27 mouse cellular contexts compared by ENCODE assay signal in genomic region chr2:79797444-79797843, GRCm38 (mm10).
DNase-seq lines count a peak whose midpoint lies in the region; ATAC-seq lines count a peak whose summit lies in the region.
"Had no signal": no experiment of that assay in that cellular context is flagged by ENCODE, and none has a peak within 500 bp of the region (broad histone marks: within the 10 kb centered on the region; RNA-seq: fewer than 3 reads in every experiment).

No protein-coding gene starts in this region.

- WGBS in midbrain, embryonic 10.5 days: 68% methylated on average over 2 of the region's 2 CpGs
- WGBS in midbrain, embryonic 15.5 days: 79% methylated on average over 2 of the region's 2 CpGs
- 47% methylated on average over 2 of the region's 2 CpGs for WGBS in embryonic facial prominence, embryonic 10.5 days
- WGBS in kidney, embryonic 15.5 days: 67% methylated on average over 2 of the region's 2 CpGs

- no peaks in the 10 kb centered on the region for H3K27me3 ChIP-seq in midbrain, embryonic 10.5 days (ENCODE audit: low read depth, poor library complexity, severe bottlenecking)
- no peaks in the 10 kb centered on the region for H3K27me3 ChIP-seq in midbrain, embryonic 15.5 days (replicated peaks)
- no peaks in the 10 kb centered on the region for H3K27me3 ChIP-seq in embryonic facial prominence, embryonic 10.5 days (replicated peaks; ENCODE audit: low read depth, poor library complexity, severe bottlenecking)
- H3K27me3 ChIP-seq in kidney, embryonic 15.5 days: no peaks in the 10 kb centered on the region
- H3K27me3 ChIP-seq: CH12.LX; embryonic facial prominence, embryonic 13.5 days; embryonic facial prominence, embryonic 15.5 days; forebrain, embryonic 12.5 days had no signal

- H3K27ac ChIP-seq in midbrain, embryonic 10.5 days (replicated peaks): peak overlapping the region; percentile 49; the same call in 1 of the 2 replicates
- no peak overlapping the region for H3K27ac ChIP-seq in midbrain, embryonic 15.5 days
- H3K27ac ChIP-seq in embryonic facial prominence, embryonic 10.5 days (replicated peaks): peak overlapping the region; percentile 35; the same call in 1 of the 2 replicates
- H3K27ac ChIP-seq in kidney, embryonic 15.5 days: no peak overlapping the region
- H3K27ac ChIP-seq: embryonic facial prominence, embryonic 13.5 days; embryonic facial prominence, embryonic 15.5 days; forebrain, embryonic 10.5 days; forebrain, embryonic 12.5 days had no signal

- peak; percentile 6 for DNase-seq in adrenal gland, adult 2 months
- no peak for DNase-seq in adrenal gland, postnatal 4 days (ENCODE audit: low spot score in 2 of 2)
- peak; percentile 53 for DNase-seq in embryo, embryonic 10 days (ENCODE audit: low spot score)
- no peak for DNase-seq in embryo, embryonic 9.5 days (ENCODE audit: extremely low spot score)
- DNase-seq in midbrain, embryonic 10.5 days (ENCODE audit: low spot score): no peak
- DNase-seq in embryonic facial prominence, embryonic 10.5 days (ENCODE audit: low spot score): no peak
- DNase-seq: adrenal gland, postnatal 10 days; B cell, adult 2 months; cerebellum, adult 11-12 months; cerebellum, adult 2 months; cerebellum, adult 9-10 months; cerebellum, postnatal 10 days; cerebellum, postnatal 25 days had no signal

- H3K4me2 ChIP-seq in midbrain, embryonic 15.5 days: no peak overlapping the region
- no peak overlapping the region for H3K4me2 ChIP-seq in kidney, embryonic 15.5 days
- H3K4me2 ChIP-seq: embryonic facial prominence, embryonic 13.5 days; embryonic facial prominence, embryonic 15.5 days; forebrain, embryonic 12.5 days had no signal

- H3K4me3 ChIP-seq in midbrain, embryonic 10.5 days: no peak overlapping the region
- no peak overlapping the region for H3K4me3 ChIP-seq in midbrain, embryonic 15.5 days
- H3K4me3 ChIP-seq in embryonic facial prominence, embryonic 10.5 days: no peak overlapping the region
- H3K4me3 ChIP-seq in kidney, embryonic 15.5 days (replicated peaks): no peak overlapping the region
- H3K4me3 ChIP-seq: embryonic facial prominence, embryonic 13.5 days; embryonic facial prominence, embryonic 15.5 days; erythroblast, embryonic 14.5 days; forebrain, embryonic 10.5 days; forebrain, embryonic 12.5 days had no signal

- H3K36me3 ChIP-seq in midbrain, embryonic 10.5 days: no peaks in the 10 kb centered on the region
- H3K36me3 ChIP-seq in midbrain, embryonic 15.5 days (replicated peaks): no peaks in the 10 kb centered on the region
- H3K36me3 ChIP-seq in embryonic facial prominence, embryonic 10.5 days (replicated peaks): no peaks in the 10 kb centered on the region
- no peaks in the 10 kb centered on the region for H3K36me3 ChIP-seq in kidney, embryonic 15.5 days
- H3K36me3 ChIP-seq: embryonic facial prominence, embryonic 13.5 days; embryonic facial prominence, embryonic 15.5 days; forebrain, embryonic 10.5 days; forebrain, embryonic 12.5 days; G1E had no signal

- no peak for ATAC-seq in midbrain, embryonic 15.5 days (replicated peaks)
- ATAC-seq in kidney, embryonic 15.5 days (replicated peaks; ENCODE audit: low FRiP score): no peak
- ATAC-seq: activated CD4-positive, CD25-positive, alpha-beta regulatory T cell, adult 4 months; CD4-positive, CD25-positive, alpha-beta regulatory T cell, adult 4 months; forebrain, embryonic 14.5 days; forebrain, embryonic 16.5 days; Patski had no signal

- no peak overlapping the region for H3K9ac ChIP-seq in midbrain, embryonic 15.5 days
- H3K9ac ChIP-seq in kidney, embryonic 15.5 days: no peak overlapping the region
- H3K9ac ChIP-seq: embryonic facial prominence, embryonic 13.5 days; embryonic facial prominence, embryonic 15.5 days; forebrain, embryonic 12.5 days had no signal

- H3K9me3 ChIP-seq in midbrain, embryonic 10.5 days (replicated peaks): no peaks in the 10 kb centered on the region
- no peaks in the 10 kb centered on the region for H3K9me3 ChIP-seq in midbrain, embryonic 15.5 days
- no peaks in the 10 kb centered on the region for H3K9me3 ChIP-seq in embryonic facial prominence, embryonic 10.5 days
- no peaks in the 10 kb centered on the region for H3K9me3 ChIP-seq in kidney, embryonic 15.5 days (replicated peaks)
- H3K9me3 ChIP-seq: embryonic facial prominence, embryonic 13.5 days; embryonic facial prominence, embryonic 15.5 days; forebrain, embryonic 10.5 days; forebrain, embryonic 12.5 days; G1E had no signal

- H3K4me1 ChIP-seq in midbrain, embryonic 10.5 days: peaks cover 31% of the 10 kb centered on the region
- no peaks in the 10 kb centered on the region for H3K4me1 ChIP-seq in midbrain, embryonic 15.5 days
- H3K4me1 ChIP-seq in embryonic facial prominence, embryonic 10.5 days: peaks cover 32% of the 10 kb centered on the region
- no peaks in the 10 kb centered on the region for H3K4me1 ChIP-seq in kidney, embryonic 15.5 days
- H3K4me1 ChIP-seq: embryonic facial prominence, embryonic 13.5 days; embryonic facial prominence, embryonic 15.5 days had no signal

Comparison
In these comparisons a context has a peak if more than half of its experiments do, and no peak if none do; other contexts are left out.
1. DNase-seq: peak in adrenal gland, adult 2 months (single experiment) and embryo, embryonic 10 days (single experiment); none in adrenal gland, postnatal 4 days (0 of 2), embryo, embryonic 9.5 days (single experiment), midbrain, embryonic 10.5 days (single experiment) and embryonic facial prominence, embryonic 10.5 days (single experiment).
2. H3K27ac ChIP-seq: peak in midbrain, embryonic 10.5 days (single experiment) and embryonic facial prominence, embryonic 10.5 days (single experiment); none in midbrain, embryonic 15.5 days (single experiment) and kidney, embryonic 15.5 days (single experiment).